Mouse (Mus musculus): ENCODE results near the gene Hps4. TPM values are rescaled to one million over a fixed set of nuclear protein-coding genes. Genes with fewer than 3 reads are reported as not detected.

The Hps4 gene
- total RNA-seq, 2 experiments from 2014 or later = 30.0 to 32.7 TPM

Other genes starting within 250 kb of the Hps4 start
- gene Cryba4, start 90.6 kb upstream of the Hps4 start, total RNA-seq (2021) = 1 to 10 TPM; 1.2 to 1.5 TPM
- gene Crybb1, start 87.3 kb upstream of the Hps4 start, total RNA-seq (2021) = 10 to 100 TPM; 12.9 to 14.5 TPM
- gene Tpst2, start 66.4 kb upstream of the Hps4 start, total RNA-seq (2021) = 10 to 100 TPM; 41.3 to 42.9 TPM
- gene Tfip11, start 16.7 kb upstream of the Hps4 start, total RNA-seq (2021) = 10 to 100 TPM; 37.1 to 37.9 TPM
- gene Srrd, start within 50 bp of the Hps4 start, total RNA-seq (2021) = 10 to 100 TPM; 21.6 to 23.0 TPM
- not detected for gene Gm6583, start 12.9 kb downstream of the Hps4 start, total RNA-seq (2021)
- gene Asphd2, start 51.8 kb downstream of the Hps4 start, total RNA-seq (2021) = 100 to 1,000 TPM; 164 to 171 TPM
- gene Gm6588, start 106.3 kb downstream of the Hps4 start, total RNA-seq (2021) = not detected
- 100 to 1,000 TPM; 158 to 164 TPM for gene Sez6l, start 234.1 kb downstream of the Hps4 start, total RNA-seq (2021)

Measured in left cerebral cortex, postnatal 14 days (tissue).